Mouse (Mus musculus): Measurements from ENCODE around the gene Pxk.

DNA sequence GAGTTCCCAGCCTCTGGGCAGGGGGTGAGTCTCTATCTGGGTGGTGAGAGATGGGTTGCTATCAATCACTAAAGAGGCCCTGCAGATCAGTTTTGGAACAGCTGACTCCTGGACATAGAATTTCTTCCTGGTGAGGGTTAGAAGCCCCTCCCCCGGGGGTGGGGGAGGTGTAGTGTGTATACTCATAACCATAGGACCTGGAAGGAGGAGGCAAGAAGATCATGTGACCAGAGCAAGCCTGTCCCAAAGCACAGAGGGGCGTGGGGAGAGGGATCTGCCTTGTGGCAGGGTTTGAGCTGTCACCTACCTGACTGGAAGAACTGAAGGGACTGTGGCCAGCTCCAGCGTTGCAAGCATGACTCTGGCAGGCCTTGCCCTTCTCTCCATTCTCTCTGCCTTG, 35.9 kb upstream of the Pxk start:
- TF ChIP-seq CTCF (IDR thresholded peaks at IDR 0.05; ENCODE audit: low read depth, low read length): no peak
- no peak for TF ChIP-seq POLR2AphosphoS5 (IDR thresholded peaks at IDR 0.05; ENCODE audit: insufficient replicate concordance, low read depth, low read length)
- no peak for TF ChIP-seq GATA1 (IDR thresholded peaks at IDR 0.05; ENCODE audit: borderline replicate concordance, low read length)
- no peak for TF ChIP-seq TAL1 (conservative IDR thresholded peaks at IDR 0.05; ENCODE audit: low read depth, low read length)
- no peak for TF ChIP-seq GATA2 (IDR thresholded peaks at IDR 0.05; ENCODE audit: borderline replicate concordance, low read depth, low read length)

All from G1E (cell line).